Mouse (Mus musculus): Measurements from ENCODE around the gene Zbtb16. TPM values are rescaled to one million over a fixed set of nuclear protein-coding genes. Genes with fewer than 3 reads are reported as not detected.

Gene Zbtb16
- 1 to 10 TPM; 6.6 to 7.6 TPM for total RNA-seq (2023)

DNA sequence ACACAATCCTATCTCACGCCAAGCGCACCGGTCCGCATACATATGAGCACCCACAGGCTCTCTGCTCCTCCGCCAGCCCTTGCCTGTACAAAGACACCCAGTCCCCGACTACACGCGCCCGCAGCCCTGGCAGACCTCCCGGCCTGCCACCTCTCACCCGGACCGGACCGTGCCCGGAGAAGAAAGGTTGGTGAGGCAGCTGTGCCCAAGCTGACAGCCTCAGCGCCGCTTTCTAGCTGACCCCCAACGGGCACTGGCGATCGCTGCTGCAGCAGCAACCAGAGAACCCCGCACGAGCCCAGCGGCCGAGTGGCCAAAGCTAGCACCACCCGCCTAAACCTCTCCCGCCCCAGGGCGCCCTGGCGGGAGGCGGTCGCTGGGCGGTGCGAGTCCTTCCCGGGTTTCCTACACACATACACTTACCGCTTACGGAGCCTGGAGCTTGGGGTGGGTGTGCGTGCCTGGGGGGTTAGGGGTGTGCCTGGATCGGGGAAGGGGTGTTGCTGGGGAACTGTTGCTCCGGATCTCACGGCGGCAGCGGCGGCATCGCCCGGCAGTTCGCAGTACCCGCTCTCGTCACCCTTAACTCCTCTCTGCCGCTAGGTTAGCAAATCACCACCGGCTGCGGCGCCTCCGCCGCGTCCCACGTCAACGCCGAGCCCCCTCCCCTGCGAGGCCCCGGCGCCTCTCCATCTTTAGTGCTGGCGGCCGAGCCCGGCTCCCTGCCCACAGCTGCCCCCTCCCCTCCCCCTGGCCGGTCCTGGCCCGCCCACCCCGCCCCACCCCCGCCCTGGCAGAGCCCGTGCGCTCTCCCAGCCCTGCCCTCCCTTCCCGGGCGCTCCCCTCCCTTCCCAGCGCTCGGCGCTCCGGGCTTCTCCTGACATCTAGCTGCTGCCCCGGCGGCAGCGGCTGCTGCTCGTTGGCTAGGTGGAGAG lies at the start of gene Zbtb16:
Zbtb16 (minus strand) TSS at position 592 of the 935 bp plus-strand sequence.

DNA sequence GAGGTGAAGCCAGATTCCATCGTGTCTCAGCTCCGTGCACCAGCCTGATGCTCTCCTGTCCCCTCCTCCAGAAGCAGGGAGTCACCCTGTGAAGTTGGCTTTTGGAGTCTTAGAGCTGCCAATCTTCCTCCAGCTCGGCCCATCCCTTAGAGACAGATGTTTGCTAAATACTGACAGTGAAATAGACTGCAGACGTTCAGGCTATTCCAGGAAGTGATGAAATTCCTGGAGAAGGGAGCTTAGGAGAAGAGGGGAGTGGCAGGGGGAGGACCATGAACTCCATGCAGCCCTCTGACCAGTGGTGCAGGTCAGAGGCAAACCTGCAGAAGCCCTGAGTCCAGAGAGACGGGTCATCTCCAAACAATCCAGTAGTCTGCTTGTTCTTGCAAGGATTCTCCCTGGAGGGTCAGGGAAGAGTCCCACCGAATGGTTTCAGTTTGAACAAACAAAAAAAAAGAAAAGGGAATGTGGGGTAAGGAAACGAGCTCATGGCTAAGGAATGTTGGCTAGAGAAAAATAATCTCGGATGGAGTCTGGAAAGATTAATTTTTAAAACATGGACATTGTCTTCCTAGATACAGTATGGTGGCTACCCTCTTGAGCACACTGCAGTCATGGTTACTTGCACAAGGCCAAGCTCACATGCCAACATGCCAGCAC lies 231.0 kb downstream of the Zbtb16 start, which contains the start of gene Nnmt:
Nnmt (minus strand) TSS at position 215 of the 660 bp plus-strand sequence.

Other genes with a start within 250 kb of the Zbtb16 start
- under 1 TPM in 1 of 2 experiments, not detected in 1; 0.86 TPM for gene Nnmt, start 231.1 kb downstream of the Zbtb16 start, total RNA-seq (2023)
- not detected for gene Htr3a, start 74.9 kb upstream of the Zbtb16 start, total RNA-seq (2023)
- gene Htr3b, start 128.8 kb upstream of the Zbtb16 start, total RNA-seq (2023), result not detected
- gene Usp28, start 149.2 kb upstream of the Zbtb16 start, total RNA-seq (2023), result 10 to 100 TPM in 1 of 2 experiments, 1 to 10 TPM in 1; 9.7 to 10.8 TPM
- 10 to 100 TPM; 19.4 to 22.0 TPM for gene Zw10, start 219.4 kb upstream of the Zbtb16 start, total RNA-seq (2023)
- not detected for gene Tmprss5, start 245.0 kb upstream of the Zbtb16 start, total RNA-seq (2023)